Mouse (Mus musculus) neural tube, embryonic 15.5 days (tissue): Measurements from ENCODE around the gene Jph4. TPM values are rescaled to one million over a fixed set of nuclear protein-coding genes. Genes with fewer than 3 reads are reported as not detected.

Experiments
- ATAC-seq: fragments of 200-750 bp; cut with Nextera tagmentation; 2 replicates; pipeline ENCODE4 v1.8.0; 2017; ENCODE audit warnings: mild to moderate bottlenecking, moderate TSS enrichment, moderate library complexity; ENCODE audit not compliant: low FRiP score
- H3K27ac ChIP-seq: fragments of 300-500 bp; sonication (generic); replicated peaks from 2 replicates; pipeline ENCODE4 v1.5.1; 2015; ENCODE audit warnings: mild to moderate bottlenecking, inconsistent platforms
- H3K27me3 ChIP-seq: fragments of 300-500 bp; sonication (generic); replicated peaks from 2 replicates; pipeline ENCODE4 v1.6.1; 2015; ENCODE audit warnings: inconsistent platforms
- H3K36me3 ChIP-seq: fragments of 300-500 bp; sonication (generic); 2 replicates; pipeline ENCODE4 v1.6.1; 2015; ENCODE audit warnings: inconsistent platforms
- H3K4me1 ChIP-seq: fragments of 300-500 bp; sonication (generic); 2 replicates; pipeline ENCODE4 v1.6.1; 2015; ENCODE audit warnings: inconsistent platforms
- H3K4me2 ChIP-seq: fragments of 300-500 bp; sonication (generic); 2 replicates; pipeline ENCODE4 v1.6.1; 2015; ENCODE audit warnings: inconsistent platforms, mild to moderate bottlenecking, moderate library complexity
- H3K4me3 ChIP-seq: fragments of 300-500 bp; sonication (generic); replicated peaks from 2 replicates; pipeline ENCODE4 v1.5.1; 2015; ENCODE audit warnings: mild to moderate bottlenecking, inconsistent platforms
- H3K9ac ChIP-seq: fragments of 300-500 bp; sonication (generic); replicated peaks from 2 replicates; pipeline ENCODE4 v1.6.1; 2015; ENCODE audit warnings: mild to moderate bottlenecking, inconsistent platforms
- H3K9me3 ChIP-seq: fragments of 300-500 bp; sonication (generic); replicated peaks from 2 replicates; pipeline ENCODE4 v1.6.1; 2016; ENCODE audit warnings: inconsistent platforms
- WGBS: fragments of 180-500 bp; shearing (Covaris S2); methylation state at CpG from one replicate; pipeline ENCODE4 v1.1.7; 2015; ENCODE audit warnings: mixed read lengths; 5-methylcytosine and 5-hydroxymethylcytosine counted together
- polyA plus RNA-seq: library from polyadenylated mRNA; unstranded; fragments of >200 nt; fragmentation: Nextera tagmentation; extraction: Ambion mirVana; gene quantifications from 2 replicates; pipeline ENCODE4 v1.2.1, GENCODE M21; 2015

The Jph4 gene
- polyA plus RNA-seq, 1 experiment from 2014 or later, result 37.0 TPM

GRCm38 (mm10) chr14:55148363-55148915, 31.7 kb upstream of the Jph4 start:
- no peak overlapping the region for H3K4me3 ChIP-seq
- 29% methylated on average over 5 of the region's 5 CpGs for WGBS
- H3K4me1 ChIP-seq, result peaks cover 16% of the 10 kb centered on the region
- no peaks in the 10 kb centered on the region for H3K36me3 ChIP-seq
- H3K4me2 ChIP-seq, result no peak overlapping the region
- peak; percentile 62 for ATAC-seq
- no peaks in the 10 kb centered on the region for H3K27me3 ChIP-seq
- H3K9ac ChIP-seq, result no peak overlapping the region
- H3K9me3 ChIP-seq, result no peaks in the 10 kb centered on the region
- H3K27ac ChIP-seq, result 0 out of 2 replicates have a peak overlapping the region, but pooled peaks have one; percentile 28

- Histone ChIP-seq H3K4me2 (no peak overlapping the region), H3K9ac (no peak overlapping the region), H3K27ac (no peak overlapping the region), H3K9me3 (no peaks in the 10 kb centered on the region), H3K4me1 (peaks cover 16% of the 10 kb centered on the region), H3K36me3 (no peaks in the 10 kb centered on the region), H3K4me3 (no peak overlapping the region), H3K27me3 (no peaks in the 10 kb centered on the region)
- ATAC-seq, result no peak
- WGBS, result 85% methylated on average over 12 of the region's 12 CpGs
Observed at GRCm38 (mm10) chr14:55146829-55147401, 30.2 kb upstream of the Jph4 start.

GRCm38 (mm10) chr14:55146324-55146723, 29.6 kb upstream of the Jph4 start:
- Histone ChIP-seq H3K27me3 (no peaks in the 10 kb centered on the region), H3K4me1 (peaks cover 16% of the 10 kb centered on the region), H3K9me3 (no peaks in the 10 kb centered on the region), H3K9ac (no peak overlapping the region), H3K27ac (no peak overlapping the region), H3K4me2 (no peak overlapping the region), H3K4me3 (no peak overlapping the region), H3K36me3 (no peaks in the 10 kb centered on the region)
- 96% methylated on average over 1 of the region's 1 CpGs for WGBS
- no peak for ATAC-seq

- Histone ChIP-seq H3K36me3 (no peaks in the 10 kb centered on the region), H3K4me1 (no peaks in the 10 kb centered on the region), H3K9ac (no peak overlapping the region), H3K27me3 (no peaks in the 10 kb centered on the region), H3K4me3 (no peak overlapping the region), H3K9me3 (no peaks in the 10 kb centered on the region), H3K4me2 (no peak overlapping the region), H3K27ac (no peak overlapping the region)
- no peak for ATAC-seq
- 64% methylated on average over 7 of the region's 7 CpGs for WGBS
Observed at GRCm38 (mm10) chr14:55139313-55139712, 22.6 kb upstream of the Jph4 start.

GRCm38 (mm10) chr14:55135676-55136075, 18.9 kb upstream of the Jph4 start:
- Histone ChIP-seq H3K27ac (no peak overlapping the region), H3K9ac (no peak overlapping the region), H3K9me3 (no peaks in the 10 kb centered on the region), H3K4me3 (no peak overlapping the region), H3K4me2 (no peak overlapping the region), H3K27me3 (no peaks in the 10 kb centered on the region), H3K36me3 (no peaks in the 10 kb centered on the region), H3K4me1 (no peaks in the 10 kb centered on the region)
- no peak for ATAC-seq
- WGBS, result 86% methylated on average over 8 of the region's 8 CpGs

GRCm38 (mm10) chr14:55126521-55126920, 9.8 kb upstream of the Jph4 start:
- Histone ChIP-seq H3K9me3 (no peaks in the 10 kb centered on the region), H3K4me3 (no peak overlapping the region), H3K4me1 (peaks cover 14% of the 10 kb centered on the region), H3K36me3 (no peaks in the 10 kb centered on the region), H3K27ac (no peak overlapping the region), H3K9ac (no peak overlapping the region), H3K27me3 (no peaks in the 10 kb centered on the region), H3K4me2 (no peak overlapping the region)
- ATAC-seq, result no peak
- 68% methylated on average over 7 of the region's 7 CpGs for WGBS

GRCm38 (mm10) chr14:55125711-55126110, 9.0 kb upstream of the Jph4 start:
- WGBS, result 85% methylated on average over 5 of the region's 5 CpGs
- Histone ChIP-seq H3K9me3 (no peaks in the 10 kb centered on the region), H3K36me3 (no peaks in the 10 kb centered on the region), H3K9ac (no peak overlapping the region), H3K27ac (no peak overlapping the region), H3K4me2 (no peak overlapping the region), H3K4me3 (no peak overlapping the region), H3K27me3 (no peaks in the 10 kb centered on the region), H3K4me1 (peaks cover 14% of the 10 kb centered on the region)
- ATAC-seq, result no peak

- no peaks in the 10 kb centered on the region for H3K27me3 ChIP-seq
- H3K36me3 ChIP-seq, result no peaks in the 10 kb centered on the region
- 16% methylated on average over 8 of the region's 8 CpGs for WGBS
- H3K4me2 ChIP-seq, result peak overlapping the region; percentile 37
- peaks cover 19% of the 10 kb centered on the region for H3K4me1 ChIP-seq
- 0 out of 2 replicates have a peak overlapping the region, but pooled peaks have one; percentile 1 for H3K9ac ChIP-seq
- peak; percentile 45; the same call in 1 of the 2 replicates for ATAC-seq
- no peaks in the 10 kb centered on the region for H3K9me3 ChIP-seq
- H3K4me3 ChIP-seq, result 0 out of 2 replicates have a peak overlapping the region, but pooled peaks have one; percentile 0
- peak overlapping the region; percentile 85 for H3K27ac ChIP-seq
Observed at GRCm38 (mm10) chr14:55122359-55122758, 5.6 kb upstream of the Jph4 start.

- WGBS, result 5% methylated on average over 5 of the region's 5 CpGs
- Histone ChIP-seq H3K27me3 (no peaks in the 10 kb centered on the region), H3K4me3 (0 out of 2 replicates have a peak overlapping the region, but pooled peaks have one; percentile 0), H3K4me1 (peaks cover 23% of the 10 kb centered on the region), H3K36me3 (no peaks in the 10 kb centered on the region), H3K27ac (peak overlapping the region; percentile 85), H3K4me2 (peak overlapping the region; percentile 37), H3K9me3 (no peaks in the 10 kb centered on the region), H3K9ac (no peak overlapping the region)
- peak; percentile 89 for ATAC-seq
Observed at GRCm38 (mm10) chr14:55121947-55122346, 5.2 kb upstream of the Jph4 start.

GRCm38 (mm10) chr14:55119421-55120134, 2.8 kb upstream of the Jph4 start:
- no peak overlapping the region for H3K4me3 ChIP-seq
- no peak overlapping the region for H3K4me2 ChIP-seq
- 81% methylated on average over 4 of the region's 4 CpGs for WGBS
- no peak for ATAC-seq
- H3K9ac ChIP-seq, result no peak overlapping the region
- no peaks in the 10 kb centered on the region for H3K9me3 ChIP-seq
- no peaks in the 10 kb centered on the region for H3K36me3 ChIP-seq
- H3K27me3 ChIP-seq, result no peaks in the 10 kb centered on the region
- no peak overlapping the region for H3K27ac ChIP-seq
- peaks cover 34% of the 10 kb centered on the region for H3K4me1 ChIP-seq

GRCm38 (mm10) chr14:55118852-55119251, 2.1 kb upstream of the Jph4 start:
- no peak for ATAC-seq
- Histone ChIP-seq H3K4me3 (no peak overlapping the region), H3K4me2 (no peak overlapping the region), H3K36me3 (no peaks in the 10 kb centered on the region), H3K27me3 (peaks cover 1% of the 10 kb centered on the region; the same call in 1 of the 2 replicates), H3K9me3 (no peaks in the 10 kb centered on the region), H3K9ac (no peak overlapping the region), H3K4me1 (peaks cover 40% of the 10 kb centered on the region), H3K27ac (no peak overlapping the region; the same call in 1 of the 2 replicates)
- 71% methylated on average over 4 of the region's 4 CpGs for WGBS

GRCm38 (mm10) chr14:55115846-55116245, 889 bp downstream of the Jph4 start:
- H3K4me3 ChIP-seq, result peak overlapping the region; percentile 78
- peak overlapping the region; percentile 96 for H3K27ac ChIP-seq
- peaks cover 53% of the 10 kb centered on the region for H3K4me1 ChIP-seq
- peaks cover 7% of the 10 kb centered on the region for H3K36me3 ChIP-seq
- H3K9ac ChIP-seq, result peak overlapping the region; percentile 82
- no peaks in the 10 kb centered on the region for H3K9me3 ChIP-seq
- 0% methylated on average over 8 of the region's 8 CpGs for WGBS
- H3K27me3 ChIP-seq, result peaks cover 11% of the 10 kb centered on the region; the same call in 1 of the 2 replicates
- ATAC-seq, result peak; percentile 24
- peak overlapping the region; percentile 84 for H3K4me2 ChIP-seq
